8 mouse cellular contexts compared by ENCODE assay signal in genomic region chr1:105630481-105630880, GRCm38 (mm10). TPM values are rescaled to one million over a fixed set of nuclear protein-coding genes. Genes with fewer than 3 reads are reported as not detected.
A peak's percentile ranks its signal among the peaks of the same experiment; 100 is the strongest.
DNase-seq lines count a peak whose midpoint lies in the region; ATAC-seq and TF ChIP-seq lines count a peak whose summit lies in the region.

No protein-coding gene starts in this region.

- H3K4me1 ChIP-seq in forebrain, embryonic 12.5 days: no peaks in the 10 kb centered on the region
- H3K4me1 ChIP-seq in limb, embryonic 14.5 days (ENCODE audit: control insufficient read depth, insufficient read depth, low read length): no peaks in the 10 kb centered on the region

- H3K4me2 ChIP-seq in forebrain, embryonic 12.5 days: no peak overlapping the region
- no peak overlapping the region for H3K4me2 ChIP-seq in limb, embryonic 14.5 days (replicated peaks; ENCODE audit: low read depth, low read length, severe bottlenecking)

- no peaks in the 10 kb centered on the region for H3K36me3 ChIP-seq in forebrain, embryonic 12.5 days (replicated peaks)
- H3K36me3 ChIP-seq in limb, embryonic 14.5 days (ENCODE audit: control insufficient read depth, insufficient read depth, low read length): no peaks in the 10 kb centered on the region

- WGBS in forebrain, embryonic 12.5 days: 47% methylated on average over 3 of the region's 3 CpGs
- 37% methylated on average over 3 of the region's 3 CpGs for WGBS in limb, embryonic 14.5 days

- no peaks in the 10 kb centered on the region for H3K9me3 ChIP-seq in forebrain, embryonic 12.5 days
- H3K9me3 ChIP-seq in limb, embryonic 14.5 days (ENCODE audit: control insufficient read depth, low read length): no peaks in the 10 kb centered on the region

- intact Hi-C loops in heart, postnatal 10 days (cut with DNase I): loop anchor here (1.0 to 10.0 kb wide), 2 partner anchors 276 to 644 kb away; partner anchors contain the start of gene Rnf152

- peak; percentile 23 to 57 for DNase-seq in heart, postnatal 10 days
- DNase-seq in heart, adult 11 months: no peak
- DNase-seq in A20 (ENCODE audit: low read depth, low spot score): peak; percentile 39
- peak; percentile 81 for DNase-seq in limb, embryonic 14.5 days (ENCODE audit: low spot score)
- peak; percentile 40 for DNase-seq in retina, postnatal 7 days (ENCODE audit: low read depth, low spot score)

- no peak overlapping the region for H3K27ac ChIP-seq in forebrain, embryonic 12.5 days
- H3K27ac ChIP-seq in limb, embryonic 14.5 days (replicated peaks; ENCODE audit: low read depth, low read length): no peak overlapping the region

- no peaks in the 10 kb centered on the region for H3K27me3 ChIP-seq in forebrain, embryonic 12.5 days
- H3K27me3 ChIP-seq in limb, embryonic 14.5 days (ENCODE audit: control insufficient read depth, insufficient read depth, low read length): no peaks in the 10 kb centered on the region

- TF ChIP-seq POLR2A in limb, embryonic 14.5 days (IDR thresholded peaks at IDR 0.05; ENCODE audit: borderline replicate concordance, extremely low read depth, insufficient read depth, insufficient read length): no peak

- ATAC-seq in activated CD4-positive, CD25-positive, alpha-beta regulatory T cell, adult 4 months: peak; percentile 59
- ATAC-seq in forebrain, embryonic 12.5 days (ENCODE audit: low FRiP score): 0 out of 2 replicates have a peak, but pooled peaks have one; percentile 30
- ATAC-seq in limb, embryonic 14.5 days (ENCODE audit: low FRiP score, low read depth): no peak
- no peak for ATAC-seq in erythroblast, adult 5-6 weeks (replicated peaks; ENCODE audit: low FRiP score, poor library complexity, severe bottlenecking)

- H3K9ac ChIP-seq in forebrain, embryonic 12.5 days: no peak overlapping the region
- no peak overlapping the region for H3K9ac ChIP-seq in limb, embryonic 14.5 days (ENCODE audit: low read depth, low read length, severe bottlenecking)

- no peak overlapping the region for H3K4me3 ChIP-seq in forebrain, embryonic 12.5 days (replicated peaks)
- H3K4me3 ChIP-seq in limb, embryonic 14.5 days (replicated peaks; ENCODE audit: low read length): no peak overlapping the region

RNA-seq across cellular contexts. Expression of gene Pign, which starts 33.0 kb away (rescaled TPM):
- 10 to 100 TPM; 24.4 to 25.6 TPM for total RNA-seq in heart, postnatal 10 days (2021)
- polyA plus RNA-seq in activated CD4-positive, CD25-positive, alpha-beta regulatory T cell, adult 4 months (2017; shearing (Covaris generic)): 10 to 100 TPM; 13.6 to 15.8 TPM
- polyA plus RNA-seq in forebrain, embryonic 12.5 days (2016; fragmentation: Nextera tagmentation; extraction: Ambion mirVana): 15.5 and 18.3 TPM in 2 replicates
- 20.1 and 31.0 TPM in 2 replicates for polyA plus RNA-seq in limb, embryonic 14.5 days (2012; rRNA removed)
- 14.5 and 18.8 TPM in 2 replicates for polyA plus RNA-seq in limb, embryonic 14.5 days (2014; fragmentation: Nextera tagmentation; extraction: Ambion mirVana)
- total RNA-seq in erythroblast, adult 5-6 weeks (2015; ENCODE audit: low replicate concordance): 5.9 and 8.5 TPM in 2 replicates
- total RNA-seq in erythroblast, adult 5-6 weeks (2017; ENCODE audit: low replicate concordance): 9.4 and 10.7 TPM in 2 replicates

RNA-seq across cellular contexts. Expression of gene Relch, which starts 33.2 kb away (rescaled TPM):
- total RNA-seq in heart, postnatal 10 days (2021): 10 to 100 TPM; 26.1 to 30.4 TPM
- 10 to 100 TPM; 34.6 to 49.6 TPM for polyA plus RNA-seq in activated CD4-positive, CD25-positive, alpha-beta regulatory T cell, adult 4 months (2017; shearing (Covaris generic))
- polyA plus RNA-seq in forebrain, embryonic 12.5 days (2016; fragmentation: Nextera tagmentation; extraction: Ambion mirVana): 39.8 and 40.6 TPM in 2 replicates
- polyA plus RNA-seq in limb, embryonic 14.5 days (2012; rRNA removed): 22.9 and 28.6 TPM in 2 replicates
- 24.3 and 31.8 TPM in 2 replicates for polyA plus RNA-seq in limb, embryonic 14.5 days (2014; fragmentation: Nextera tagmentation; extraction: Ambion mirVana)
- 28.1 and 35.1 TPM in 2 replicates for total RNA-seq in erythroblast, adult 5-6 weeks (2015; ENCODE audit: low replicate concordance)
- 23.5 and 30.0 TPM in 2 replicates for total RNA-seq in erythroblast, adult 5-6 weeks (2017; ENCODE audit: low replicate concordance)

Comparison
In these comparisons a context has a peak if more than half of its experiments do, and no peak if none do; other contexts are left out.
1. ATAC-seq: peak in activated CD4-positive, CD25-positive, alpha-beta regulatory T cell, adult 4 months (single experiment) and forebrain, embryonic 12.5 days (single experiment); none in limb, embryonic 14.5 days (single experiment) and erythroblast, adult 5-6 weeks (single experiment).